Mouse (Mus musculus) embryo, embryonic 10 days (tissue): ENCODE measurements around the gene Ric1.

Experiments used
- DNase-seq: peaks from one replicate; pipeline ENCODE4 v3.0.0-alpha.2; 2015; ENCODE audit warnings: low spot score

Ric1 gene

GRCm38 (mm10) chr19:29521637-29522435 is at the start of gene Ric1:
TSS of gene Ric1 (plus strand) at chr19:29522282.
- DNase-seq = peak; percentile 89

GRCm38 (mm10) chr19:29472424-29472823 is 49.7 kb upstream of the Ric1 start:
- DNase-seq = no peak

GRCm38 (mm10) chr19:29472946-29473345 is 49.1 kb upstream of the Ric1 start:
- no peak for DNase-seq

- no peak for DNase-seq
These were observed 47.3 kb upstream of the Ric1 start for GRCm38 (mm10) chr19:29474803-29475202.

- no peak for DNase-seq
These were observed 46.9 kb upstream of the Ric1 start for GRCm38 (mm10) chr19:29475210-29475620.

GRCm38 (mm10) chr19:29478598-29478997 is 43.5 kb upstream of the Ric1 start:
- no peak for DNase-seq

- no peak for DNase-seq
These were observed 40.5 kb upstream of the Ric1 start for GRCm38 (mm10) chr19:29481578-29481977.

- no peak for DNase-seq
These were observed 39.9 kb upstream of the Ric1 start for GRCm38 (mm10) chr19:29482148-29482547.

- no peak for DNase-seq
These were observed 39.4 kb upstream of the Ric1 start for GRCm38 (mm10) chr19:29482637-29483036.

GRCm38 (mm10) chr19:29483386-29483785 is 38.7 kb upstream of the Ric1 start:
- no peak for DNase-seq

- no peak for DNase-seq
These were observed 37.5 kb upstream of the Ric1 start for GRCm38 (mm10) chr19:29484537-29484936.

- no peak for DNase-seq
These were observed 36.7 kb upstream of the Ric1 start for GRCm38 (mm10) chr19:29485257-29485948.

GRCm38 (mm10) chr19:29486545-29487206 is 35.4 kb upstream of the Ric1 start:
- DNase-seq = no peak

GRCm38 (mm10) chr19:29487326-29488072 is 34.6 kb upstream of the Ric1 start:
- no peak for DNase-seq

GRCm38 (mm10) chr19:29488073-29488390 is 34.0 kb upstream of the Ric1 start:
- DNase-seq = no peak

- DNase-seq = no peak
These were observed 33.7 kb upstream of the Ric1 start for GRCm38 (mm10) chr19:29488420-29488819.

- no peak for DNase-seq
These were observed 32.2 kb upstream of the Ric1 start for GRCm38 (mm10) chr19:29489785-29490284.

GRCm38 (mm10) chr19:29491467-29491866 is 30.6 kb upstream of the Ric1 start:
- DNase-seq = no peak

- DNase-seq = no peak
These were observed 27.6 kb upstream of the Ric1 start for GRCm38 (mm10) chr19:29494454-29494853.

GRCm38 (mm10) chr19:29496001-29496597 is 26.0 kb upstream of the Ric1 start:
- DNase-seq = no peak

GRCm38 (mm10) chr19:29496786-29497557 is 25.1 kb upstream of the Ric1 start:
- DNase-seq = no peak
